Mouse (Mus musculus) urinary bladder, postnatal 14 days (tissue): Measurements from ENCODE around the gene Hace1.
"Not testable (repeated sequence)": the region's sequence is repeated elsewhere in the genome, so short reads cannot be mapped to it uniquely, and the experiment has no call there.

Source experiments
- DNase-seq: peaks from one replicate; pipeline ENCODE4 v3.0.0; 2021; ENCODE audit warnings: low spot score

Hace1 gene

DNA sequence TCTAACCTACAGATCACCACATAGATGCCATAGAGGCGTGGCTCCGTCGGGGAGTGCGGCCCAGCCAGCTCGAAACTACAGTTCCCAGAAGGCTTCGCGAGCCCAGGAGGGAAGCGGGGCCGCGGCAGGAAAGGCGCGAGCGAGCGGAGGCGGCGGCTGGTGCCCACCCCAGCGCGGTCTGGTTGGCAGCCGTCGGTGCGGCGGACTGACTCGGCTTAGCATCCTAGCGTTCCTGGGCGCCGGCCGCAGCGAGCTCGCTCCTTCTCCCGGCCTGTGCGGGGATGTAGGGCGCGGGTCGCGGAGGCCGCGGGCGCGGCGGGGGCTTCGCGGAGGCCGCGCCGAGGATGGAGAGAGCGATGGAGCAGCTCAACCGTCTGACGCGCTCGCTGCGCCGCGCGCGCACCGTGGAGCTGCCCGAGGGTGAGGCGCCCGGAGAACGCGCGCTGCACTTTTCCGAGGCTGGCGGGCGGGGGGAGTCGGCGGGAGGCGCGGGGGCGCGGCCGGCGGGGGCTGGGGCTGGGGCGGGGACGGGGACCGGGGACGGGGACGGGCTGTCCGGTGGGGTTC is at the start of gene Hace1:
Gene Hace1, plus strand, starts transcription at position 99 of the 567 bp plus-strand sequence.
- peak; percentile 84 for DNase-seq

DNA sequence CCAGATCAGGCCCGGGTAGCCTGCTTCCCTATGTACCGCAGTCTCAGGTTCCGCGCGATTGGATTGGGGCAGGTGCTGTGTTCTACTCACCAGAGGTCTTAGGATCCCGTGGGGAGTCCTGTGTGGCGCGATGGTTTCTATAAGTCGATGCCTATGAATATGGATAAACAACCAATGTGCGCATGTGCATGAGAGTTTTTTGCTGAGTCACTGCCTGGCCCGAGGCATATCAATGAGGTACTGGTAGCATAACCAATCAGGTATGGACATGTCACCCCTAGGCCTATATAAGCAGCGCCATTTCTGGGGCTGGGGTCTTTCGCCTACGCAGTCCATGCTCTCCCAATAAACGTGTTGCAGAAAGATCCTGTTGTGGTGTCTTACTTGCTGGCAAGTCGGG is 40.3 kb upstream of the Hace1 start:
- DNase-seq, result not testable (repeated sequence)

DNA sequence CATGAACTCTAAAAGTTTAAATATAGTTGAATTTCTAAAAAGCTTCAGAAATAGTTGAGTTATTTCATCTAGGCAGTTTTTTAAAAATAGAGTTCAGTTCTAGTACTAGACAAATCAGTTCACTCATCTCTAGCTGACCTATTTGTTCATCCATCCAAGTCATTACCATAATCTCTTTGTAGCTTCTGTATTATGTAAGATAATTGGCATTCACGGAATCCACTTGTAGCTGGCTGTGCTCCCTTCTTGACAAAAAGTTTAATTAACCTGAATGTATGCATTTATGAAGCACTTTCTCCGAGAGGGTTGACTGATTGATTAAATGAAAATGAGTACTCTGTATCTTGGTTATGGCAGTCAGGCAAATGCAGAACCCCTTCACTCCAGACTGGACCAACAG is 34.9 kb upstream of the Hace1 start:
- DNase-seq, result no peak

DNA sequence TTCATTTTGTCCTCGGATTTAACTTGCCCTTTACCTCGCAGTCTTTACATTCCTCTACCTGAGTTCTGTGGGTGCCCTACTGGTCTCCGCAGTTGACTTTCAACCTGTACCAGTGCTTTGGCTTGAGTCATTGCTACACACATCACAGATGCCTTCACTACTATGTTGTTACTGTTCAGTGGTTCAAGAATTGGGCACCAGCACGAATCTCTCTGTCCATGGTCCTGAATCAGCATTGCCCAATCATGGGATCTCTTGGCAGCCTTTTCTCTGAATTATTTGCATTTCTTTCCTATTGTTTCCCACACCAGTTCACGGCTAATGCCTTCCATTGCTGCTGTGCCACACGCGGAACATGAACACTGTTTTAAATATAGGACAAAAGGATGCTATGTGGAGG is 30.8 kb upstream of the Hace1 start:
- DNase-seq, result peak; percentile 29

DNA sequence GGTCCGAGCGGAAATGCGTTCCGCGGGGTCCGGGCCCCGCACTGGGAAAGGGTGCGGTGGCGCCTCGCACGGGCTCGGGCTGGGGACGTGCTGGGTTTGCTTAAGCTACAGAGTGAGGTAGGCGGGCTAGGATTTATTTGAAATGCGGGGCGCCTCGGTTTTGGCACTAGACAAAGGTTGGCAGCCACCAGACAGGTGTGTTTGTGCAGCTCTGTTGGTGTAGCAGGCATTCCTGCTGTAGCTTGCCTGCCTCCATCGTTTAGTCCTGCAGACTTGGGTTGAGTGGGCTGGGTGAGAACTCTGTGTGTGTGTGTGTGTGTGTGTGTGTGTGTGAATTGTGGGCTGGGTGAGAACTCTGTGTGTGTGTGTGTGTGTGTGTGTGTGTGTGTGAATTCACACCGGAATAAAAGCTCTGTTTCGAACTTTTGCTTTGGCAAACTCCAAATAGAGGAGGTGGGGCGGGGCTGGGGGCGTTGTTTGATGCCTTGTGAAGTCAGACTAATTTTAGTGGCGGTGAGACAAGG is 731 bp downstream of the Hace1 start:
- peak; percentile 35 for DNase-seq

DNA sequence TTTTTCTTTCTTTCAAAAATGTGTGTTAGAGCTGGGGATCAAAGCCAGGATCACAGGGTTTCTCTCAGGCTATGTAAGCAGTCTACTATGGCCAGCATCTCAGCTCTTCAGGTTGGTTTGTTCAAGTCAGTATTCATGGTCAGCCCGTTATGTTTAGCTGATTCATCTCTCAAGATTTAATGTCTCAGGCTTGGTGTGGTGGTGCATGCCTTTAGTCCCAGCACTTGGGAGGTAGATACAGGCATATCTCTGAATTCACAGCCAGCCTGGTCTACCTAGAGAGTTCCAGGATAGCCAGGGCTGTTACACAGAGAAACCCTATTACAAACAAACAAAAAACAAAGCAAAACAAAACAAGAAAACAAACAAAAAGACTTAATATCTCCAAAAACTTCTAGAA is 5.7 kb downstream of the Hace1 start:
- DNase-seq, result no peak

DNA sequence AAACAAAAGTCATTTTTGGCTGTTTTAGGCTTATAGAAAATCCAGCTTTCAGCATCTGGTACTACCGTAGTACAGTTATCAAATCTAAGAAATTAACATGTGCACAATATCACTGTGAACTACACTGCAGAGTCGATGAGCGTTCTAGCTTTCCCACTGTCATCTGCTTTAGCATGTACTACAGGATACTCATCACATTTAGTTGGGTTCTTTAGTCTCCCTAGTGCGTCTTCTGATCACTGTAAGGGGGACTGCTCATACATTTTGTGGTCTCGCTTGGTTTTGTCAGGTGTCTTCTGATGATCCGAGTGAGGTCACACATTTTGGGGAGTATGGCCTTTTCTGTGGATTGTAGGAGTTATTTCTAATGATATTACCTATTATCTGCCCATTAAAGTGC is 6.2 kb downstream of the Hace1 start:
- DNase-seq, result no peak

DNA sequence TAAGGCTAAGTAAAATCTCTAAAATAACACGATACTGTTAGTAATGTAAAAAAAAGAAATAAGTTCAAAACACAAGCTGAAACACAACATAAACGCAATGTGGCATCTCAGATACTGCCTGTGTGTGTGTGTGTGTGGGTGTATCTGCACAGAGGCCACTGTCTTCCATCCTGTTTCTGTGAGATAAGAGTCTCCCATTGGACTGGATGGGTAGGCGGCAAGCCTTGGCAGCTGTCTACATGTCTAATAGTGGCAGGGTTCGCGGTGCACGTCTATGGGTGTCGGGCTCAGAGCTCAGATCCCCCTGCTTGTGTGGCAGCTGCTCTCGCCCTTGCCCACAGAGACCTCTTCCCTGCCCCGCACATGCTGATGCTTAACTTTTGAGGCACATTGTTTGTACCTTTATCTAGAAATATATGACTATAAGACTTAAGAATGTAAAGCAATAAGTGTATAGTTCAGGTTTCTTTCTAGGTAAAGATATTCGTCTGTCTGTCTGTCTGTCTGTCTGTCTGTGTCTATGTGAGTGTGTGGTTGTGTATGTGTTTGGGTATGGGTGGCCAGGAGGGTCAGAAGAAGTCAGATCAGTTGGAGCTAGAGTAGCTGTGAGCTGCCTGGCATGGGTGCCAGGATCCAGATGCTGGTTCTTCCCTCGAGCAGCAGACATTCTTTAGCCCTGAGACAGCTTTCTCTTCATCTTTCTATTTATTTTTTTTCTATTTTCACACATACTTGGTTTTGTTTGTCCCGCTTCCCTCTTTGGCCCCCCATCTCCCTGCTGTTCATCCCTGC is 6.9 kb downstream of the Hace1 start:
- DNase-seq, result no peak

DNA sequence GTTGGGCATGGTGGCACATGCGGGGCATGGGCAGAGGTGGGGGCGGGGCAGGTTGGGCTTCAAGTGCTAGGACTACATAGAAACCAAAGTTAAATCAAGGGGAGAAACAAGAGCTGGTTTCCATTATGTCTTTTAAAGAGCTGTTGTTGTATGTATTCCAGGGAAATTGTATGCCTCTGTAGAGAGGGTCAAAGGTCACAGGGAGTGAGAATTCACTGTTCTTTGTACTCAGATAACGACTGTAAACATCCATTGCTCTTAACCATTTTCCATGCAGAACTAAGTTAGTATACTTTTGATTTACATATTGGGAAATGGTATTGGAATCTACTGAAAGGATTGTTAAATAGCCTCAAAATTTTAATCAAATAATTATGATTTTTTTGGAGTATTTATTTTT is 28.2 kb downstream of the Hace1 start:
- no peak for DNase-seq

DNA sequence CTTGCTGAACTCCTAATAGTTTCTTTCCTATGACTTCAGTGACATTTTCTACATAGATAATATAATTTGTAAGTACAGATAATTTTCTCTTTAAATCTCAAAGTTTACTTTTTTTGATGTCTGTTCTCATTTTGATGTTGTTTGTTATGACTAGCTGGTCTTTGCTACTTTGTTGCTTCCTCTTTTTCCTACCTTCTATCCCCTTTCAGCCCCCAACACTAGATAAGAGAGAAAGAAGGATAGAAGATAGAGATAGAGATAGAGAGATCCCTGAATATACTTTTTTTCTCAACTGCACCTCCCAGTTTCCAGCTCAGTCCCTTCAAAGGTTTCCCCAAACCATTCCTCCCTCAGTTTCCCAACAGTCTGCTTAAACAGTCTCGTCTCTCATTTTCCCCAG is 33.1 kb downstream of the Hace1 start:
- DNase-seq, result no peak

DNA sequence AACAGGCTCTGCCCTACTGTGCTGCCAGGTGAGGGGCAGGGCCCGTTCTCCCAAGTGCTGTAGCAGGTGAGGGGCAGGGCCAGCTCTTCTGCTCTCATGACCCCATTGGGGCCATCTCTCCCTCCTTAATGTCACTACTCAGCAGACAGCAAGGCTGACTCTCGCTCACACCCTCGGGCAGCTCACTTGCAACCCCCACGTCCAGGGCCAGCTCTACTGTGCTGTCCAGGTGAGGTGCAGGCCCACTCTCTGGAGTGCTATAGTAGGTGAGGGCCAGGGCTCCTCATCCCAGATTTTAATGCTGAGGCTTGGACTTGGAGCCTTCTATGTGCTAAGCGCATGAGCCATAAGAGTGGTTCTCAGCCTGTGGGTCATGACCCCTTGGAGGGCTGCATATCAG is 38.4 kb downstream of the Hace1 start:
- no peak for DNase-seq

DNA sequence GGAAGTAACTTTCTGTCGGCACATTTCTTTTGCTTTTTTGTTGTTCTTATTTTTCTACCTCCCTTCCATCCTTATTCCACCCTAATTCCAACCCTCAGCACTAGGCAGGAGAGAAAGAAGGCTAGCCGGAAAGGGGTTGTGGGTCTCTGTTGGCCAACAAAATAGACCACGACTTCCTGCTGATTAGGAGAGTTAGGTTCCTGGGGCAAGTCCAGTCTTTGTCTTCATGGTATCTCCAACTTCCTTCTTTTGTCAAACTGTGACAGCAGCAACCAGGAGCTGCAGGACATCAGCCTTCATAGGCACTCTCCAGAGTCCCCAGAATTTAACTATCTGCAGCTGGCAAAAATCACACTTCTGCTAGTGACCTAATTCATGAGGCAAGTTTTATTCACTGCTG is 41.4 kb downstream of the Hace1 start:
- no peak for DNase-seq

DNA sequence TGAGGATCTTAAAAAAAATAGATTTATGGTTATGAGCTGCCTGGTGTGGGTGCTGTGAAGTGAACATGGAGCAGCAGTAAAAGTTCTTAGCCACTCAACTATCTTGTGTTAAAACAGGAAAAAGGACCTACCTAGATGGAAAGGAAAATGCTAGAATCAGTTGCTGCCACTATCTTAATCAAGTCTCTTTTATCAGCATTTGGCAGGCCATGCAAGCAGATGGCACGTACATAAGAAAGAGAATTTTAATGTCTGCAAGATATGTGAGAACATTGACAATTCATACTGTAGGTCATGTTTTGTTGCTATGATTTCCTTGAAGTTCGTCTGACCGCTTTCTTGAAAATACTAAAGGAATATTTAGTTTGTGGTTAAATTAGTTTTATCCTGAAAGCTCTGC is 54.4 kb downstream of the Hace1 start:
- no peak for DNase-seq

DNA sequence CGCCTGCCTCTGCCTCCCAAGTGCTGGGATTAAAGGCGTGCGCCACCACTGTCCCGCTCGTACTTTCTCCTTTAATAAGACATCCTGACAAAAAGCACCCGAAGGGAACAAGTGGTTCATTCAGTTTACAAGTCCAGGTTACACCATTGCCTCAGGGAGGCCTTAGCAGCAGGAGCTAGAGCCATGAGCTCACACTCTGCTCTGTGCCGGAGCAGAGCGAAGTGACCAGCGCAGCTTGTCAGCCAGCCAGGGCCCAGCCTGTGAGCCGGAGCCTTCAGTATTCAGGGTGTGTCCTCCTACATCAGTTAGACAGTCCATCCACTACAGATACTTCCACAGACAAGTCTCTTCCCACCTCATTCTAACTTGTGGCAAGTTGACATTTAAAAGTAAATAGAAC is 55.0 kb downstream of the Hace1 start:
- DNase-seq, result no peak

DNA sequence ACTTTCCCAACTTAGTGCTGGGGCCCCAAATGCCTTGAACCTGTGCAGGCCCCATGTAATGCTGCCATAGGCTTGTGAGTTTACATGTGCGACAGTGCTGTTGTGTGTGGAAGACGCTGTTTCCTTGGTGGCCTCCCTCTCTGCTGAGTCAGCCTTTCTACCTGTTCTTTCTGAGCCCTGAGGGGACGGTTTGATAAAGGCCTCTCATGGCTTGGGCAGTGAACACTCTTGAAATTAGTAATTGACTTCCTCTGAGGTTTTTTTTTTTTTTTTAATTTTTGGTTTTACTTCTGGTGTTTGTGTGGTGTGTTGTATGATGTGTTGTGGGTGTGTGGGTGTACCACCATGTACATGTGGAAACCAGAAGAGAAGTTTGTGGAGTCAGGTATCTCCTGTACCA is 57.6 kb downstream of the Hace1 start:
- no peak for DNase-seq

DNA sequence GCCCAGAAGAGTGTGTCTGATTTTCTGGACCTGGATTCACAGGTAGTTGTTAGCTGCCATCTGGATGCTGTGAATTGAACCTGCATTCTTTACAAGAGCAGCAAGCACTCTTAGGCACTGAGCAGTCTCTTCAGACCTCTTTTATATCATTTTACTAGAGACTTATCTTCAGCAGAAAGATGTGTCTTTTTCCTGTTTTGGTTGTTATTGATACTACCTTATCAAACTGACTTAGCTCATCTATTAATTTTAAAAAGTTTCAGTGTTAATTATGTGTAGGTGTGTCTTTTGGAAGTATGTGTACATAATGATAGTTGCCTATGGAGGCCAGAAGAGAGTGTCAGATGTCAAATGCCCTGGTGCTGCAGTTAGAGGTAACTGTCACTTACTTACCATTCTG is 62.1 kb downstream of the Hace1 start:
- DNase-seq, result no peak

DNA sequence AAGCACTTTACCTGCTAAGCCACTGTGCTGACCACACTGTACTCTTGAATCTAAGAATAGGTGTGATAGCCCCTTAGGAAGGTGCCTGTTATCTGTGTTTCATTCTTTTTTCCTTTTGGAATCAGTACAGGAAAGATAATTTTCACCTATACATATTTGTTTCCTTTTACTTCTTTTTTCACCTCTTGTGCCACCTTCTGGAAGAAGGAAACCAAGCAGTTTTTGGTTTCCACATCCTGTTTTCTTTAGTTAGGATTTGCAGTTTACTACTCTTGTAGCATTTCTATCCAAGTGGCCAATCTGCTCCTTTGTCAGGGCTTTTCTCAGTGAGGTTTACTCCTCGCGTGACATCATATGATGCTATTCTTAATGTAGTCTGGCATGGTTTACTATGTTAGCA is 76.4 kb downstream of the Hace1 start:
- no peak for DNase-seq

DNA sequence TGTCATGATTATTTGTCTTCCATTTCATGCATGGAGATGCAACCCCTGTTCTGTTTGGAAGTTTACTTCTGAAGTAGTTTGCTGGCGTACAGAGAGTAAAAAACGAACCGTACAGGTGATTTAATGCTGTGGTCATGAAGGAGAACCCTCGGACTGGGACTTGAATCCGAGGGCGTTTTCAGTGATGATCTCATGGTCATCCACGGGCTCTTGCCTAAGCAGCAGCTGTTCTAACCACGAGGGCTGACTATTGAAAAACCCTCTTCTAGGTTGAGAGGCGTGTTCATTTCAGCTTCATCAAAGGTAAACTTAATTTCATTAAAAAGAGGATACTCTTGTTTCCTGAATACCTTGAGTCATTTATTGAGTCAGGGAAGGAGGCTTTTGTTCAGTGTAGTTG is 84.4 kb downstream of the Hace1 start:
- no peak for DNase-seq

DNA sequence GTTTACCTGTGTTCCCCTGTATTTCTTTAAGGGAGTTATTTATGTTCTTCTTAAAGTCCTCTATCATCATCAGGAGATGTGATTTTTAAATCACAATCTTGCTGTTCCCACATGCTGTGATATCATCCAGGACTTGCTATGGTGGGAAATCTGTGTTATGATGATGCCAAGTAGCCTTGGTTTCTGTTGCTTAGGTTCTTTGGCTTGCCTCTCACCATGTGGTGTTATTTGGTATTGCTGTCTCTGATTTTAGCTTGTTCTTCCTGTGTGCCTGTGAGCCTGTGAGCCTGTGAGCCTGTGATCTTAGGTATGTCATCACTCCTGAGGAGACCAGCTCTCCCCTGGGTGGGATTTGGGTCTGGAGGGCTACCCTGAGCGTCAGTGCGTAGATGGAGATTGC is 90.6 kb downstream of the Hace1 start:
- no peak for DNase-seq

DNA sequence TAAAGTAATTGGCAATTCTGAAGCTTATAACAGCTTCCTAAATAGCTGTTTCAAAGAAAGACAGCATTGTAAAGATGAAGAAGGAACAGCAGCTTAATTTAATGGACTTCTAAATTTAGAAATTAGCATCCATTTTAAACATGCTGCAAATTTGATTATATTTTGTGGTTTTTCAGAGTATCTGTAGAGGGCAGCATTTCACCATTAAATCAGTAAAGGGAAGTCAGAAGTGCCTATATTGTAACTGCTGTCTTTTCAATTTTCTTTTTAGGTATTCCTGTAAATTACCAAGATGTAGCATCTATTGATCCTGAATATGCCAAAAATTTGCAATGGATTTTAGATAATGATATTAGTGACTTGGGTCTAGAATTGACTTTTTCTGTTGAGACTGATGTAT is 99.2 kb downstream of the Hace1 start:
- no peak for DNase-seq

DNA sequence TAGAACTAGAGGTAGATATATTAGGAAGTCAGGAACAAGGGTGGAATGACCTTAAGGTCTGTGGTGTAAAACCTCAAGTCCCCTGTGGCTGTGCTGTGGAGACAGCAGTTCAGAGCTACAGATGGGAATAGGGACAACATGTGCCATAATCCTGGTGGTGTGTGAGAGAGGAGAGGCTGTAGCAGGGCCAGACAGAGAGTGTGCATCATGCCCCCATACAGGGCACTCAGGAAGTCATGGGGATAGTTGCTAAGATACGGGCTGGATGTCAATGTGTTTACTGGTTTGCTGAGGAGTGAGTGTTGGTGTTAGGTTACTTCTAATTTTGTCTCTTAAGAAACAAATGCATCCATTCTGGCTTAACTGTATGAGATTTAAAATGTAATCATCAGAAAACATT is 108.6 kb downstream of the Hace1 start:
- no peak for DNase-seq

DNA sequence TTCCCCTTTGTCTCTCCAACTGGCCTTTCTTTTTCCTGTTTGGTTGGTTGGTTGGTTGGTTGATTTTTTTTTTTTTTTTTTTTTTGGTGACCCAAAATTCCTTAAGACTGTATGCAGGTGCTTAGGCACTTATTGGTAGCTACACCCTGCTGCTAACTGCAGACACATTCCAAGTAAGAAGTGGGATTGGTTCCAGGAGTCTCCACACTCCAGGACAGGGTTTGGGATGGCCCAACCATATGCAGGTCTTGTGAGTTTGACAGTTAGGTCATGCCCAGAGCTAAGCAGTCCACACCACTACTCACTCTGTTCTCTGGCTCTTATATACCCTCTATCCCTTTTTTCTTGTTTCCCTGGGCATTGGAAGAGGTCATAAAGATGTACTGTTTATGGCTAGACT is 117.3 kb downstream of the Hace1 start:
- DNase-seq, result no peak

DNA sequence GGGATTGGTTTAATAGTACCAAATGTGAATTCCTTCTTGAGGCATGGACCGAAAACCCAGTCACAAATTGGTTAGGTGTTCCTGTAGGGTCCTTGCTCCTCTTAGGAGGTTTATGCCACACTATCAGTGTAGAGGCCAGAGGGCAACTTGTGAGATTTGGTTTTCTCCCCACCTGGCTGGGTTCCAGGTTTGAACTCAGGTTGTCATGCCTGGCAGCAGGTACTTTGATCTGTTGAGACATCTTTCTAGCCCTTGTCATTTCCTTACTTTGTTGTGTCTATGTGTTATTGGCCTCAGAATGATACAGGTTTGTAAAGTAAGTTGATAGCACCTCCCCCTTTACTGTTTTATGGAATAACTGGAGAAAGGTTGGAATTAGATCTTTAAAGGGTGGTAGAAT is 117.9 kb downstream of the Hace1 start:
- no peak for DNase-seq

DNA sequence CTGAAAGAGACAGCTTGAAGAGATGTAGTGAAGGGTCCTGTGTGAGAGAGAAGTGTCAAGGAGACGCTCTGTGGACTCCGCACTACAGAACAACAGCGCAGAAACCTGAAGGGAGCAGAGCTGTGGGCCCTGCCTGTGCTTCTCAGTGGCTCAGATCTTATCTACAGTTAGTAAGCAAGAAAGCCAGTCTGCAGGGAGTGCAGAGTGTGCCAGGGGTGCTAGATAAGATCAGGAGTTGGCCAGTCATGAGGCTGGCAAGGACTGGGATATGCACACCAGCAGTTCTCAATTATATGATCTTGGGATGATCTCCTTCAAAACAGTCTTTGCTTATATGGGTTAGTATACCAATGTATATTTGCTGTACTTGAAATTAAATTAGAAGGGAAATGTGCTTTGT is 121.3 kb downstream of the Hace1 start:
- peak; percentile 41 for DNase-seq
